Mouse (Mus musculus) liver, postnatal 0 days (tissue): Measurements from ENCODE around the gene Nog.

ENCODE experiments used
- CTCF ChIP-seq: sonication (generic); IDR thresholded peaks from 2 replicates; pipeline ENCODE4 v1.5.1; 2016; ENCODE audit warnings: antibody characterized with exemption, low read depth
- EP300 ChIP-seq: IDR thresholded peaks from 2 replicates; pipeline ENCODE4 v1.6.1; 2016; ENCODE audit warnings: antibody characterized with exemption, low read depth, mild to moderate bottlenecking

GRCm38 (mm10) chr11:89302056-89302815 lies at the start of gene Nog:
- no peak for TF ChIP-seq CTCF
- TF ChIP-seq EP300, result no peak
